Mouse (Mus musculus): ENCODE measurements around the gene Gstm5.
"Not testable (repeated sequence)": the region's sequence is repeated elsewhere in the genome, so short reads cannot be mapped to it uniquely, and the experiment has no call there.

Gene Gstm5

DNA sequence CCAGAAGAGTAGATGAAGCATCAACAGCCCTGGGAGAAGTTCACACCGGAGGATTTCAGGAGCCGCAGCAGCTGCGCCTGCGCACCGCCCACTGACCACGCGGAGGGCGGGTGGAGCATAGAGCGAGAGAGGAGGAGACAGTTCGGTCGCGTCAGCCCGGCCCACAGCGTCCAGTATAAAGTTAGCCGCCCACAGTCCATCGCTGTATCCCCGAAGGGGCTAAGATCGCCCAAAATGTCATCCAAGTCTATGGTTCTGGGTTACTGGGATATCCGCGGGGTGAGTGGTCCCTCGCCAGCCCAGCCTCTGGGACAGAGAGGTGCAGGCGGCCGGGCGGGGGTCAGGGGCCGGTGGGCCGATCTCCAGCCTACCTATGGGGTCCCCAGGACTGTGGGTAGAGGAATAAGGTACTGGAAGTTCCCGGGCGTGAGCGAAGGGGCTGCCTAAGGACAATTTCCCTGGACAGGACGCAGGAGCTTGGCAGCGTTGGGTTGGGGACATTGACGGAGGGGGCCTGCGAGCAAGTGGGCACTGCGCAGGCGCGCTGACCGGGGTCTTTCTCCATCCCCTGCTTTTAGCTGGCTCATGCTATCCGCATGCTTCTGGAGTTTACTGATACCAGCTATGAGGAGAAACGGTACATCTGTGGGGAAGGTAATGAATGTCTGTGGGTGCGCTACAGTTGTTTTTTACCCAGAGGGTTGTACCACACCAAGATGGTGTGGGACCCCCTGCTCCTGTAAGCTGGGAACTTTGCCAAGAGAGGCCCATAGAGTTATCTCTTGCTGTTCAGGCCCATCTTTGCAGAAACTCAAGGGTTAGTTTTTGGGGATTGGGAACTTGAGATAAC lies at the start of gene Gstm5:
Gstm5 (plus strand) TSS at position 102 of the 850 bp plus-strand sequence.
- DNase-seq (ENCODE audit: extremely low spot score), result peak; percentile 86

DNA sequence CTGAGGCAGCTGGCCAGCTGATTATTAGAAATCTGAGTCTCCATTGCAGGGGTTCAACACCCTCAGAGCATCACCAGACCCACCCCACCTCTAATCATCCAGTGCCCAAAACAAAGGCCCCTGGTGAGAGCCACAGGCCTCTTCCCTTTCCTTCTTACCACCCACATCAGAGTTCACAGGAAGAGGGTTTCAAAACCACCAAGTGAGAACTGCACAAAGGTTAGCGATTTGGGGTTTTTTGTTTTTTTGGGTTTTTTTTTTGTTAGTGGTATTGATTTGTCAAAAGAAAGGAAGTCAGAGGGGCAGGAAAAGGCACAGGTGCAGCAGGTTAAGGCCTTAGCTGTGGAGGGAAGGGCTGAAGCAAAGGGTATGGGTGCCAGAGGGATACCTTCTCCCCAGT lies 49.4 kb upstream of the Gstm5 start:
- DNase-seq (ENCODE audit: extremely low spot score), result no peak

DNA sequence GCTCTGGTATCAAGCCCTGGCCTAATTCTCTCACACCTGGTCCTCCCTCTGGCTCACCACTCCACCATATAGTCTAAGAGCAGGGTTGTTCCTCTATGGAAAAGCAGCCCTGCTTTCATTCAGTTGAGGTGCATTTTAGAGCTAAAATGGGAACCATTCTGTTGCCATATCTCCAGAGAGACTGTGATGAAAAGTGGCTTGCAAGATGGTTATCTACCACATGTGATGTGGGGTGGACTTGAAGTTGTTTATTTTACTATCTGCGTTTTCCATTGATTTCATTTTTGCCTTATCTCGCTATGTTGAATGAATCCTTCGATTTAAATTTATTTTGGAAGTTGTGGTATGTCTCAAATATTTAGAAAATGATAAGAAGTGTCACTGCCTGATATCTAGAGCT lies 48.8 kb upstream of the Gstm5 start:
- no peak for DNase-seq (ENCODE audit: extremely low spot score)

DNA sequence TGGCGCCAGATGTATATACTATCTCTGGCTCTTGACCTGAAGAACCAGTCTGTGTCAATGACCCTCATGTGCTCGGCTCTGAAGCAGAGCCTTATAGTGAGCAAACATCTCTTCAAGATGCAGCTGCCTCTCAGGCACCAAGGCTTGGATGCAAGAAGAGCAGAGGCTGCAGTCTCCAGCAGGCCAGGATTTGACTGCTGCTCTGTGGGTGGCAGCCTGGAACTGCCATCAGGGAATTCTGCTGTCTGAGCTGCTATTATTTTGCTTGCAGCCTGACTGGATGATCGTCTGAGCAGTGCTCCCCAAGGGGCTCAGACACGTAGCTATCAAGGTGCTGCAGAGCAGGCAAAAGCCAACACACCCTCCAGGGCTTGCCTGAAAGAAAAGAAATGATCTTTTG lies 47.5 kb upstream of the Gstm5 start:
- DNase-seq (ENCODE audit: extremely low spot score), result no peak

DNA sequence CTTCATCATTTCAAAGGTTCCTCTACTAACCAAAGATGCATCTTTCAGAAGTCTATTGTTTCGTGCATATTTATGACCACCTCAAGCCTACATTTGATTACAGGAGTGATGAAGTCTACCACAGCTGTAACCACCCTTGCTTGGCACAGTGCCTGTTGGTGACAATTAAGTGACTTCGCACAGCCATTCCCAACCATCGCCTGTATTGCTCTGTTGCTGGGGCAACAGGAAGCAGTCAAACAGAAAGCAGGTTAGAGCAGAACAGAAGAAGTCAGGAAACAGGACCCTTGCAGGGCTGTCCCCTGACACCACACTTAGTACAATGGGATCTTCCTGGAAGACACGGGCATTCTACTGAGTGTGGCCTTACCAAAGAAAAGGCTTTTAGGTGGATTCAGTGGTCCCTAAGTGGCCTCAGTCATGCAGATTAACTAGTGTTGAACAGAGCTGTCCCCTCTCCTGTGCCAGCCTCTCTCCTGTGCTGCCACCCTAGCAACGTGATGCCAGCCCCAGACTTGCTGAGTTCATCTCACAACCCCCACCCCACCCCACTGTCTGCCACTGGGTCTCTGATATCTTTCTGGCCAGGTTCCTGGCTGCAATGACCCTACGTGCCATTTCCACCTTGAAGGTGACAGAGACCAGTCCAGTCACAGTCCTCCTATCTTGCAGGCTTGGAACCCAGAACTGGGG lies 46.5 kb upstream of the Gstm5 start:
- DNase-seq (ENCODE audit: extremely low spot score), result no peak

DNA sequence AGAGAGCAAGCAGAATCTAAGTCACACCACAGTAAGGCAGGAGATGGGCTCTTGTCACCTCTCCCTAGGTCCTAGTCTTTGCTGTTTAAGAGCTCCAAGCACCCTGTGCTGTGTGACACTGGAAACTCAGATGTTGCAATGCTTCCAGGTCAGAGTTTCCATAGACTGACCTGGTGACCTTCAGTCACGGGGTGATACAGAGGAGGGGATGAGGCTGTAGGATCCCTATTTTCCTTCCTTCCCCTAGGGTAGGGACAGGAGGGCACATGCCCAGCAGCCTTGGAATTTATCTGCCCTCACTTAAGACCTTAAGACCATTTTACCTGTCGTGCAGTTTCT lies 46.0 kb upstream of the Gstm5 start:
- DNase-seq (ENCODE audit: extremely low spot score), result no peak

DNA sequence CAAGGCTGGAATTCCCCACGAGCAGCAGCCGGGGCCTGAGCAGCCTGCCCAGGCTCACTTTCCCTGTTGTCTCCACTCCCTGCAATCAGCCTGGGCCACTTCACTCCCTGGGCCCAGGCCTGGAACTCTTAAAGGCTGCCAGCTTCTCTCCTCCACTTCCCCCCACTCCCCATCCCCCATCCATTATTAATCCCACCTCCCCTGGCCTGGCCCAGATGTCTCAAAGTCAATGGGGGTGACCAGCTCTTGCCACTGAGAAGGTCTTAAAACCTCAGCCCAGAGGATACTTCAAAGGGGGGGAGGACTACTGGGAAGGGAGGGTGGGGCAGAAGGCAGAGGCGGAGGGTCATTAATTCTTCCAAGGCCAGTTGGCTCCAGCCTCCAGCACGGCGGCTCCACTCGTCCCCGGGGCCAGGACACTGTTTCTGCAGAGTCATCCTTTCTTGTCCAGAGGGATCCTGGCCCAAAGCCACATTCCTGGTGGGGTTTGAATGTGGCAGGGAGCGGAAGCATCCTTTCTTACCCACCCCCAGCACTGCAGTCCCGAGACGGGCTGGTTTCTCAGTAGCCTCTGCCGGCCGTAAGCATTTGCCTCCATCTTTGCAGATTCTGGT lies 45.1 kb upstream of the Gstm5 start:
- peak; percentile 70 for DNase-seq (ENCODE audit: extremely low spot score)

DNA sequence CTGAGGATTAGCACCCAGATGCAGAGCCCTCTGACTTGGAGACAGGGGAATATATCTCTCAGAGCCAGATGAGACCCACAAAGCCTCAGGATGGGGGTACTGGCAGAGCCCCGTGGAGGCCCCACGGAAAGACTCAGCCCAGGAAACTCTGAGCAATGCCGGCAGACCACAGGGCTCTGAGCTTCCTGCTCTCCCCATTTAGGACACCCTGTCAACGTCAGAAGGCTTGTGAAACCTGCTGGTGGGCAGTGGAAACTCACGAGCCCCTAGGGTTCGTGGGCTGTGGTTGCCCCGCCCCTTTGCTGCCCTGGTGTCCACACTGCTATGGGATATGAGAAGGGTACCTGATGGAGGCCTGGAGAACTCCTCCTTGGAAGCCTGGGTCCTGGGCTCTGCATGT lies 42.8 kb upstream of the Gstm5 start:
- no peak for DNase-seq (ENCODE audit: extremely low spot score)

DNA sequence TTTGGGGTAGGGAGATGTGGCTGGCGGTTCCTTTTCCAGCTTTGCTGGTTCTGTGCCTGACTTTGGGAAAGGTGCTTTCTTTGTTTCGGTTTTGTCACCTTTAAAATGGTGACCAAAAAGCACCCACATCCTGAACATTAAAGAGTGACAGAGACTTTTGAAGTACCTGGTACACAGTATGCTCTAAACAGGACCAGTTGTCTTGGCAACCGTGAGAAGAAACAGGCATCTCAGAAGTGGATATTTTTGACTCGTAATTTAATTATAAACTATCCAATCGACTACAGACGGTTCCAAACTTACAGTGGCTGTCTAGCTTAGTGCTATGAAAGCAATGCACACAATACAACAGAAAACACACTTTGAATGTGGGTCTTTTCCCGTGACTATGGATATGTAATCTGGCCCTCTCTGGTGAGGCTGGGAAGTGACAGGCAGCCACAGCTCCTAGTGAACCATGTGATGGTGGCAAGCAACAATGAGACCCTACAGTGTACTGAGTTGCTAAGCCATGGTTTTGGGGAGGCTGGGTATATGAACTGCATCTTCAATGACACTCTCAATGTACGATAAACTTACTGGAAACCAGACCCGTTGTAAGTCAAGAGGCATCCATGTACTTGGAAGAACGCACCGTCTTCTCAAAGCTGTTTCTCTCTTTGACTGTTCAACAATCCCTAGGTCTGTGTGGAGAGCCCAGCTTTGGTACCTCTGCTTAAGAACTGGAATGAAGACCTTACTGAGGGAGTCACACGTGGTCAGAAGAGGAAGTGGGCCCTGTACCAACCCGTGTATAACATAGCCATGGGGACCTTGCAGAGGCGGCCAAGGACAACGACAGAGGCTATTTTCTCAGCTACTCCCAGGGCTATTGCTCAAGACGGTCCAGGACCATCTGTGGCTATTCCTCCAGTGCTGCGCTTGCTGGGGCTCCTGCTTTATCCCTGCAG lies 42.1 kb upstream of the Gstm5 start:
- no peak for DNase-seq (ENCODE audit: extremely low spot score)

DNA sequence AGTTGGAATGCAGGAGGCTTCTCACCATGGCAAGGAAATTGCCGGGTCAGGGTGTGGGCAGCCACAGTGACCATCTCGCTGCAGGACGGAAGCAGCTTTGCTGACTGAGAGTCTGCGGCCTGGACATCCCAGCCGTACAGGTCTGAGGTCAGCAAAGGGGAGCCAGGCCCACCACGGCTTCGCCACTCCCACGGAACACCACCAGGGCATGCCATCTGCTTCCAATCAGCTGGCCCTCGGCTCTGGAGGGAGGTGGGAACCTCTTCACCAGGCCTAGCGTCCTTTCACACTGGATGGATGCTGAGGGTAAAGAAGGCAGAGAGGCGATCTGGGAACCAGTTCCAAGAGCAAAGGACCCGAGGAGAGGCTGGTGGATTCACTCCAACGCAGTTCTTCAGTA lies 40.3 kb upstream of the Gstm5 start:
- DNase-seq (ENCODE audit: extremely low spot score), result peak; percentile 27

DNA sequence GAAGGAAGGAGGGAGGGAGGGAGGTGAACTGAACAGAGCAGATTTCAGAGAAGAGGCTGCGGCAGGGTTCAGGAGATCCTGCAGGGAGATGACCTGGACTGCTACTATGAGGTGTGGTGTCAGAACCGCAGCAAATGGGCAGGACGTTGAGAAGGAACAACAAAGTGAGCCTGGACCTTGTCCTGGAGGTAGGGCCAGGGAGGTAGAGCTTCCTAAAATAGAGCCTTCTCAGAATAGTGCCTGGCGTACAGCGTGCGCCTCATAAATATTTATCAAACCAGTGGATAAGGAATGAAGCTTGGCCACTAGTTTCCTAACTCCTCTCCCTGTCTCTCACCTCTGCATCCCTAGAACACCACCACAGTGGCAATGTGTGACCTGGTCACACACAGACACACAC lies 38.0 kb upstream of the Gstm5 start:
- no peak for DNase-seq (ENCODE audit: extremely low spot score)

DNA sequence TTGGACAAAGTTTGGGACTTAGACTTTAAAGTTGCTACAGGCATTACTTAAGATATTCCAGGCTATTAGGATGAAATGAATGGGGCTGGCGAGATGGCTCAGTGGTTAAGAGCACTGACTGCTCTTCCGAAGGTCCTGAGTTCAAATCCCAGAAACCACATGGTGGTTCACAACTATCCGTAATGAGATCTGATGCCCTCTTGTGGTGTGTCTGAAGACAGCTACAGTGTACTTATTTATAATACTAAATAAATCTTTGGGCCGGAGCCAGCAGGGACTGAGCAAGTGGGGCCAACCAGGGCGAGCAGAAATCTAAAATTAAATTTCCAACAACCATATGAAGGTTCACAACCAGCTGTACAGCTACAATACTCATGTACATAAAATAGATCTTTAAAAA lies 34.1 kb upstream of the Gstm5 start:
- not testable (repeated sequence) for DNase-seq (ENCODE audit: extremely low spot score)

DNA sequence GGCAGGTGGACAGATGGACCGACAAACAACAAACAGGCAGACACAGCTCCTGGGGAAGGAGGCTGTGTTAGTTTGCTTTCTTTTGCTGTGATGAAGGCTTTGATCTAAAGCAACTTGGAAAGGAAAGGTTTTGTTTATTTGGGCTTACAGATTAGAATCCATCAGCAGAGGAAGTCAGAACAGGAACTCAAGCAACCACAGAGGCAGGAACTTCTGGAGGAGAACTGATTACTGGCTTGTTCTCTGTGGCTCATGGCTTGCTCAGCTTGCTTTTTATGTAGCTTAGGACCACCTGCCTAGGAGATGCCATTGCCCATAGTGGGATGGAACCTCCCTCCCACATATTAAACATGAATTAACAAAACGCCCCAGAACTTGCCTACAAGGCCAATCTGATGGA lies 33.1 kb upstream of the Gstm5 start:
- no peak for DNase-seq (ENCODE audit: extremely low spot score)

DNA sequence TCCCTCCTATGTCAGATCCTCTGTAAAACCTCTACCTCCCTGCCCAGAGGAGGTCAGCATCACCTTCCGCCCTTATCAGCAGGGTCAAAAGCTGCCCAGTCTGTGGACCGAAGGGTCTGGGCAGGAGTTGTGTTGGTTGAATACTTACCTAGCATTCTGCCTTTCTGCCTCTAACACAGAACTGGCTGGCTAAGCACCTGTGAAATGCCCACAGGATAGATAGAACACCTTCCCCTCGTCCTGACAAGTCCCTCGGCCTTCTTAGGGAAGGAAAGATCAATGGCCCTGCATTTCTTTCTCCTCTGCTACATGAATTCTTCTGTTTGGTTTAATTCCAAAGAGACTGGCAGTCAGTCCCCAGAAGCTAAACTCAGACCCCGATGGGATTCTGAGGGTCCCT lies 32.1 kb upstream of the Gstm5 start:
- DNase-seq (ENCODE audit: extremely low spot score), result no peak

DNA sequence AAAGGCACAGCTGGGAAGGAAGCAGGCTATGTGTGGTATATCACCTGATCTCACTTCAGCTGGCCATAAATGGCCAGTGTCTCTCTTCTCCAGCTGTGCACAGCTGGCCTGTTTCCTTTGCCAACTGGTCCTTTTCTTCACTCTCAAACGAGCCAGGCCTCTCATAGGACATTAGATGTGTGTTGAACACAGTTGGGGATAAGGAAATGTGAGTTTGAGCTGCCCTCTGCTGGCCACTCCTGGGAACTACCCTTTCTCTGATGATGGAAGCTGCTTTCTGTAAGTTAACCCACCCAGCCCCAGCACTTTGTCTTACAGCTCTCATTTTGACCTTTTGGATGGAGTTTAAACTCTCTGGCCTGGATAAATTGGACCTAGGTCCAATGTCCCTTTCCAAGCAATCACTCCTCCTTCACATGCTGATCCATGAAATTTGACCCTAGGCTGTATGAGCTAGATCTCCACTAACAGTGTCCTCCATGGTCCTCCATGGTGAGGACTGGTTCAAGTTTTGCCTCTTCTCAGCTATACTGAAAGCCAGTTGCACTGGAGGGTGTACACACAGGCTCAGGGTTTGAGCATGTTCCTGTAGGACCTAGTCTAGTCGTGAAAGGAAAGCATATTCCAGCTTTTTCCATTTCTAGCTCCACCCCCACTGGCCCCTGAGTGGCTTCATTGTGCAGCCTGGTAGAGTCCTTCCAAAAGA lies 31.6 kb upstream of the Gstm5 start:
- DNase-seq (ENCODE audit: extremely low spot score), result peak; percentile 88

DNA sequence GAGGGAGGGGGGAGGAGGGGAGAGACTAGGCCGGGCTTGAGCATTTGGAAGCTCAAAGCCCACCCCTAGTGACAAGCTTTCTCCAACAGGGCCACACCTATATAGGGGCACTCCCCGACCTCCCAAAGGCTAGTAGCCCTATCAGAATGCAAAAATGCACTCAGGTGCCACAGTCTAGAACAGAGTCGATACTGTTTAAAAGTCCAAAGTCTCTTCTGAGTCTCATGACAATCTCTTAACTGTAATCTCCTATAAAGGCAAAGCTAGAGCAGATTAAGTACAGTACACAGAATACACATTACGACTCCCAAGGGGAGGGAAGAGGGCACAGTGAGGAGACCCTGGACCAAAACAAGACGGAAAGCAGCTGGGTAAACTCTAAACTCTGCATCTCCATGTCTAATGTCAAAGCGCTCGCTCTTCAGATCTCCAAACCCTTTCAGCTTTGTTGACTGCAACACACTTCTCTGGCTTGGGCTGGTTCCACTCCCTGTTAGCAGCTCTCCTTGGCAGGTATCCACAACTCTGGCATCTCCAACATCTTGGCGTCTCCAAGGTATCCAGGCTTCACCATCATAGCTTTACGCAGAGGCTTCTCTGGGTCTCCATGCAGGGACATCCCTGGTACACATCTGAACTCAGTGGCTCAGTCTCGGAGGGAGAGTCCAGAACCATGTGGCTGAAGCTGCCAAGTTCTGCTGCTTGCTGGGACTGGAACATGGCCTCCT lies 30.1 kb upstream of the Gstm5 start:
- no peak for DNase-seq (ENCODE audit: extremely low spot score)

DNA sequence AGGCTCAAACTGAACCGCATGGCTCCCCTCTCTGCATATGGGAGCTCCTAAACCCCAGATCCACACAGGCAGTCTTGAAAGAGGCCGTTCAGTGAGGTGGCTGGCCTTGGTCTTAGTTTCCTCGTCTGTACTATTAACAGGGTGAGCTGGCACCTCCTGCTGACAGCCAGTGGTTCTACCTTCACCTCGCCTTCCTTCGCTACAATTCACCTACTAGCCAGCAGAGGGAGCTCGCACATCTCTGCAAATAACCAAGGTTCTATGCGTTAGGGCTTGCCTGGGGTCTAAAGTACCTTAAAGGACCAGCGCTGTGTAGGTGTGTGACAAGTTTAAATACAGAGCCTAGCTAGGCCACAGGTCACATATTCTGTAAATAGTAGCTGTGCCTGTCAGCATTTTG lies 28.5 kb upstream of the Gstm5 start:
- peak; percentile 85 for DNase-seq (ENCODE audit: extremely low spot score)

DNA sequence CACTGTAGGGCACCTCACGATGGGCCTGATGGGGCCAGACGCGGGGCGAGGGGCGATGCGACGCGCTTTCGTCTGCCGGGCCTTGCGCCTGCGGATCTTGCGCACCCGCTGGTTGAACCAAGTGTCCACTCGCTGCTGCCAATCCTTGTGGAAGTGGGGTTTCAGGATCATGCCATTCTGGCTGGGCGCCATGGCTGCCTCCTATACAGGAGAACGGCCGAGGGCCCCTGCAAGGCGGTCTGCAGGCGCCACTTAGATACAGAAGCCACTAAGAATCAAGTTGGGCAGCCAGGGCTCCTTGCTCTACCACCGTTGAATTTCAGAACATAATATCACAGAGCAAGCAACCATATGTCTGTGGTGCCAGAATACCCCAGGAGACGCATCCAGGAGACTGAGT lies 27.2 kb upstream of the Gstm5 start:
- DNase-seq (ENCODE audit: extremely low spot score), result no peak

DNA sequence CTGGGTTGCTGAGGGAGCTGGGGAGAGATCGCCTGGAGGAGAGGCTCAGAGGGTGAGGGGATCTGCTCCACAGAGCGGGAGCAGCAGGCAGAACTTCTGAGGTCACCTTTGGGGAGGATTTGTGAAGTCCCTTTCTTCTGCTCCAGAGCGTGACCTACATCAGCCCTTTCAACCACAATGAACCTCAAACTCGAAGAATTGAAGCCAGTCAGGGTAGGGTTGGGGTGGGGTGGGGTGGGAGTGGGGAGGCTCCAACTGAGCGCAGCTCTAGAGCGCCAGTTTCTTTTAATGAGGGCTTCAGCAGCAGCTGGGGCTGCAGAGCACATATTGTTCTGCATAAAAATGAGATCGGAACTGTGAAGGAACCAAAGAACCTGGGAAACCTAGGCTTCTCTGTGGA lies 26.5 kb upstream of the Gstm5 start:
- DNase-seq (ENCODE audit: extremely low spot score), result no peak

DNA sequence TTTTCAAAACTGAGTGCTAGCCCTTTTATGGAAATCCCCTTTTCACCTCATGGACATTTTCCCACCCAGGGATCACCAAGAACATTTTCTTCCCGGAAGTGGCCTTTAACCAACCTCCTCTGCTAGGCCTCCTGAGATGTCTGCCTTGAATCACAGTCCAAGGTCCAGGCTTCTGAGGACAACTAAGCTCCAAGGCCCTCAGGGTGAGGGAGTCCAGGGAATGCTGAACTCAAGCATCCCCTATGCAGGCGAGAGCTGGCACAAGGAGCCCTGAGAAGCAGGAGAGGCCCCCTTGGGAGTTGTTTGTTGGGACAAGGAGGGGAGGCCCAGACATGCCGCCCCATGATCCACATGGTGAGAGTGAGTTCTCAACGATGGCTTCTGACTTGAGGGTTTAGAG lies 25.7 kb upstream of the Gstm5 start:
- DNase-seq (ENCODE audit: extremely low spot score), result no peak
